In the genomic region with DNA sequence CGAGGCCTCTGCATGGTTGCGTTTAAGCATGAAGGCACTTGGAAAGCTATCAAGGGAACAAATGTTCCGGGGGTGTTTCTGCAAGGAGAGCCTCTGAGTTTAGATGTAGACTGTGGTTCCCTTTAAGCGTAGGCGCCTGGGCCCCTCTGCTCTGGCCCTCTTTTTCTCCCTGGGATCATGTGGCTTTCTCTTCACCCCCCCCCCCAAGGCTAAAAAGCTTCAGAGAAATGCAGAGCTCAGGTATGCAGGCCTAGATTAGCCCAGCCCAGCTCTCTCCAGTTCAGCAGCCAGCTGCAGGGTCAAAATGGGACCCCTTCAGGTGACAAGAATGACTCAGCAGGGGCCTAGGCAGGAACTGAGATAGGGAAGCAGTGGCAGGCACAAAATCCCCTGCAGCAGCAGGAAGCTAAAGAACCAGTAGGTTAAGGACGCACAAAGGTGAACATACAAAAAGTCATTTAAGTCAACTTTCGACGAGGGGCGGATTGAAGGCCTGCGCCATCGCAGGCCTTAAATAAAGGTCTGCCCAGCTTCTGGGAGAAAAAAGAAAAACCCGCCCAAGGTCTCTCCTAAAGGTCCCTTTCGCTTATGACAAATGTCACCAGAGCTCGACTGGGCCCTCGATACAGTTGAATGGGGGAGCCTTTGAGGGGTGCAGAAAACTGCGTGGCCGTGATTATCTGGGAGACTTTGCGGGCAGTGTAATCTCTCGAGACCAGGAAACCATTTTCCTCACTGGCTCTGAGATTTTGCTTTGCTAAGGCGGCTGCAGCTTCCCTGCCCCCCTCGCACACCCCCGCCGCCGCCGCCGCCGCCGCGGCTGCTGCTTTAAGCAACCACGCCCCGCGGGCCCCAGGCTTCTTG, we compare ENCODE assay signal across 8 mouse cellular contexts. TPM values are rescaled to one million over a fixed set of nuclear protein-coding genes. Genes with fewer than 3 reads are reported as not detected.
A peak's percentile ranks its signal among the peaks of the same experiment; 100 is the strongest.
DNase-seq lines count a peak whose midpoint lies in the region; ATAC-seq and TF ChIP-seq lines count a peak whose summit lies in the region.

No protein-coding gene starts in this region.

- peak overlapping the region; percentile 60 for H3K4me3 ChIP-seq in cerebellum, adult 2 months (replicated peaks; ENCODE audit: insufficient read depth, low read depth, low read length)
- peak overlapping the region; percentile 22; the same call in 1 of the 2 replicates for H3K4me3 ChIP-seq in kidney, embryonic 14.5 days (ENCODE audit: low read length)
- H3K4me3 ChIP-seq in limb, embryonic 15.5 days = peak overlapping the region; percentile 64
- peak overlapping the region; percentile 60 for H3K4me3 ChIP-seq in midbrain, postnatal 0 days (ENCODE audit: low read depth, low read length)

- H3K27ac ChIP-seq in cerebellum, adult 2 months (ENCODE audit: insufficient read depth, low read length) = peak overlapping the region; percentile 80
- H3K27ac ChIP-seq in kidney, embryonic 14.5 days (ENCODE audit: low read depth, low read length) = peak overlapping the region; percentile 92
- H3K27ac ChIP-seq in limb, embryonic 15.5 days = peak overlapping the region; percentile 91
- H3K27ac ChIP-seq in midbrain, postnatal 0 days (ENCODE audit: low read depth, low read length) = peak overlapping the region; percentile 83

- H3K4me2 ChIP-seq in kidney, embryonic 14.5 days (replicated peaks; ENCODE audit: low read depth, low read length) = peak overlapping the region; percentile 37
- H3K4me2 ChIP-seq in limb, embryonic 15.5 days = peak overlapping the region; percentile 39
- H3K4me2 ChIP-seq in midbrain, postnatal 0 days (ENCODE audit: low read depth, low read length, poor library complexity, severe bottlenecking) = peak overlapping the region; percentile 36

- H3K9ac ChIP-seq in kidney, embryonic 14.5 days (ENCODE audit: low read depth, low read length) = peak overlapping the region; percentile 45; the same call in 1 of the 2 replicates
- H3K9ac ChIP-seq in limb, embryonic 15.5 days = no peak overlapping the region
- H3K9ac ChIP-seq in midbrain, postnatal 0 days (replicated peaks; ENCODE audit: low read length, poor library complexity, severe bottlenecking) = peak overlapping the region; percentile 42; the same call in 1 of the 2 replicates

- H3K4me1 ChIP-seq in cerebellum, adult 2 months (ENCODE audit: control insufficient read depth, insufficient read depth, low read length) = no peaks in the 10 kb centered on the region
- H3K4me1 ChIP-seq in kidney, embryonic 14.5 days (ENCODE audit: control insufficient read depth, insufficient read depth, low read length) = no peaks in the 10 kb centered on the region
- peaks cover 4% of the 10 kb centered on the region; the same call in 1 of the 2 replicates for H3K4me1 ChIP-seq in limb, embryonic 15.5 days
- H3K4me1 ChIP-seq in midbrain, postnatal 0 days (ENCODE audit: insufficient read depth, low read length) = no peaks in the 10 kb centered on the region

- H3K36me3 ChIP-seq in kidney, embryonic 14.5 days (ENCODE audit: control insufficient read depth, insufficient read depth, low read length) = peaks cover 3% of the 10 kb centered on the region; the same call in 1 of the 2 replicates
- no peaks in the 10 kb centered on the region for H3K36me3 ChIP-seq in limb, embryonic 15.5 days
- H3K36me3 ChIP-seq in midbrain, postnatal 0 days (ENCODE audit: insufficient read depth, low read length) = no peaks in the 10 kb centered on the region

- no peaks in the 10 kb centered on the region for H3K9me3 ChIP-seq in kidney, embryonic 14.5 days (ENCODE audit: control insufficient read depth, low read length)
- H3K9me3 ChIP-seq in limb, embryonic 15.5 days = no peaks in the 10 kb centered on the region
- H3K9me3 ChIP-seq in midbrain, postnatal 0 days (ENCODE audit: low read length) = no peaks in the 10 kb centered on the region

- ATAC-seq in kidney, embryonic 14.5 days (ENCODE audit: low FRiP score, low TSS enrichment) = peak; percentile 34; the same call in 1 of the 2 replicates
- no peak for ATAC-seq in limb, embryonic 15.5 days (ENCODE audit: insufficient number of reproducible peaks, low FRiP score, low TSS enrichment, low read depth)
- ATAC-seq in midbrain, postnatal 0 days (ENCODE audit: low FRiP score) = no peak

- no peak for TF ChIP-seq POLR2A in cerebellum, adult 2 months (IDR thresholded peaks at IDR 0.05; ENCODE audit: borderline replicate concordance, insufficient read depth, low read length)

- no peak for TF ChIP-seq CTCF in cerebellum, adult 2 months (IDR thresholded peaks at IDR 0.05; ENCODE audit: borderline replicate concordance, insufficient read depth, low read depth, low read length)
- TF ChIP-seq CTCF in midbrain, postnatal 0 days (IDR thresholded peaks at IDR 0.05) = no peak

- peak; percentile 4 for DNase-seq in gastrocnemius, postnatal 10 days
- DNase-seq in gastrocnemius, adult 8-10 months (ENCODE audit: low spot score in 2 of 2) = no peak
- DNase-seq in cerebellum, adult 2 months = peak in 1 of 2 experiments; percentile 28
- DNase-seq in frontal cortex, postnatal 25 days (ENCODE audit: low spot score in 2 of 2) = peak; percentile 3 to 18
- DNase-seq in midbrain, postnatal 0 days (ENCODE audit: low spot score) = peak; percentile 12
- DNase-seq in thymus, postnatal 0 days (ENCODE audit: low spot score) = peak; percentile 58

- no peaks in the 10 kb centered on the region for H3K27me3 ChIP-seq in cerebellum, adult 2 months (ENCODE audit: control insufficient read depth, insufficient read depth, low read length)
- H3K27me3 ChIP-seq in kidney, embryonic 14.5 days (ENCODE audit: control insufficient read depth, insufficient read depth, low read length) = no peaks in the 10 kb centered on the region
- H3K27me3 ChIP-seq in limb, embryonic 15.5 days = no peaks in the 10 kb centered on the region
- no peaks in the 10 kb centered on the region for H3K27me3 ChIP-seq in midbrain, postnatal 0 days (ENCODE audit: insufficient read depth, low read length)

- 11% methylated on average over 32 of the region's 32 CpGs for WGBS in cerebellum, adult 2 months
- 31% methylated on average over 32 of the region's 32 CpGs for WGBS in kidney, embryonic 14.5 days
- WGBS in limb, embryonic 15.5 days = 30% methylated on average over 32 of the region's 32 CpGs
- WGBS in midbrain, postnatal 0 days = 25% methylated on average over 31 of the region's 32 CpGs

RNA-seq across cellular contexts. Expression of a gene that starts 0.7 kb away (rescaled TPM):
- 100 to 1,000 TPM; 151 to 160 TPM for total RNA-seq in gastrocnemius, postnatal 10 days (2021)
- 10 to 100 TPM; 83.0 to 90.3 (median 86.6) TPM for total RNA-seq in gastrocnemius, adult 8-10 months (2022)
- 109 and 111 TPM in 2 replicates for polyA plus RNA-seq in cerebellum, adult 2 months (2012; rRNA removed)
- polyA plus RNA-seq in kidney, embryonic 14.5 days (2014; fragmentation: Nextera tagmentation; extraction: Ambion mirVana) = 462 and 531 TPM in 2 replicates
- polyA plus RNA-seq in limb, embryonic 15.5 days (2015; fragmentation: Nextera tagmentation; extraction: Ambion mirVana) = 468 and 499 TPM in 2 replicates
- total RNA-seq in midbrain, postnatal 0 days (2014; rRNA removed) = 113 and 134 TPM in 2 replicates
- 229 and 240 TPM in 2 replicates for polyA plus RNA-seq in midbrain, postnatal 0 days (2015; fragmentation: Nextera tagmentation; extraction: Ambion mirVana)
- polyA plus RNA-seq in thymus, postnatal 0 days (2015; fragmentation: Nextera tagmentation; extraction: Ambion mirVana) = 367 and 379 TPM in 2 replicates

Comparison
In these comparisons a context has a peak if more than half of its experiments do, and no peak if none do; other contexts are left out.
1. DNase-seq: peak in gastrocnemius, postnatal 10 days (single experiment), frontal cortex, postnatal 25 days (2 of 2), midbrain, postnatal 0 days (single experiment) and thymus, postnatal 0 days (single experiment); none in gastrocnemius, adult 8-10 months (0 of 2).
2. Peak in every context shown above with its lines, with median percentiles within 50 percentile points of each other: H3K27ac ChIP-seq, H3K4me3 ChIP-seq and H3K4me2 ChIP-seq.